Mouse (Mus musculus) C2C12 (cell line): ENCODE data around the gene Tlcd1. TPM values are rescaled to one million over a fixed set of nuclear protein-coding genes. Genes with fewer than 3 reads are reported as not detected.

Source experiments
- H3K27me3 ChIP-seq: one replicate; pipeline ENCODE4 v1.6.1; 2011; ENCODE audit not compliant: control insufficient read depth, insufficient read depth, insufficient read length
- H3K36me3 ChIP-seq: one replicate; pipeline ENCODE4 v1.6.1; 2011; ENCODE audit not compliant: control insufficient read depth, insufficient read depth
- H3K4me3 ChIP-seq: one replicate; pipeline ENCODE4 v1.5.1; 2011; ENCODE audit warnings: mild to moderate bottlenecking, control low read depth; ENCODE audit not compliant: poor library complexity, insufficient read depth, severe bottlenecking
- H3K79me2 ChIP-seq: one replicate; pipeline ENCODE4 v1.6.1; 2011; ENCODE audit not compliant: control insufficient read depth, insufficient read depth
- H3K79me3 ChIP-seq: one replicate; pipeline ENCODE4 v1.6.1; 2011; ENCODE audit warnings: low read depth, control low read depth
- H3ac ChIP-seq: one replicate; pipeline ENCODE3; 2011; ENCODE audit warnings: low read depth; ENCODE audit not compliant: control insufficient read depth, insufficient read length
- CEBPB ChIP-seq: IDR thresholded peaks from one replicate; pipeline ENCODE4 v1.6.1; 2011; ENCODE audit warnings: low read depth, mild to moderate bottlenecking, control low read depth, moderate library complexity
- CTCF ChIP-seq: IDR thresholded peaks from one replicate; pipeline ENCODE4 v1.5.1; 2011; ENCODE audit not compliant: control insufficient read depth, insufficient read depth, insufficient read length
- FOSL1 ChIP-seq: IDR thresholded peaks from one replicate; pipeline ENCODE4 v1.8.0; 2011; ENCODE audit warnings: mild to moderate bottlenecking, low read length; ENCODE audit not compliant: poor library complexity, insufficient read depth, severe bottlenecking
- MAX ChIP-seq: IDR thresholded peaks from one replicate; pipeline ENCODE4 v1.6.1; 2011; ENCODE audit warnings: mild to moderate bottlenecking, control low read depth
- MYOD1 ChIP-seq: IDR thresholded peaks from one replicate; pipeline ENCODE4 v1.6.1; 2011; ENCODE audit warnings: low read depth; ENCODE audit not compliant: control insufficient read depth, insufficient read length
- MYOG ChIP-seq: IDR thresholded peaks from one replicate; pipeline ENCODE4 v1.6.1; 2011; ENCODE audit not compliant: control insufficient read depth, insufficient read length; ENCODE audit errors: extremely low read depth
- USF1 ChIP-seq: IDR thresholded peaks from one replicate; pipeline ENCODE4 v1.6.1; 2011; ENCODE audit warnings: low read depth, mild to moderate bottlenecking, control low read depth, moderate library complexity
- polyA plus RNA-seq: library from polyadenylated mRNA; unstranded; fragments of >200 nt; fragmentation: generic; extraction: Trizol; gene quantifications from one replicate; pipeline ENCODE4 v1.2.1, GENCODE M21; 2012; ENCODE audit warnings: missing spikeins

The Tlcd1 gene
- polyA plus RNA-seq, 1 experiment: 15.9 TPM

GRCm38 (mm10) chr11:78168541-78169468, 7.7 kb upstream of the Tlcd1 start:
- peaks cover 14% of the 10 kb centered on the region for H3K79me3 ChIP-seq
- TF ChIP-seq CTCF: no peak
- no peak for TF ChIP-seq FOSL1
- TF ChIP-seq MAX: no peak
- no peak for TF ChIP-seq CEBPB
- no peak for TF ChIP-seq MYOG
- TF ChIP-seq MYOD1: no peak
- no peak for TF ChIP-seq USF1
- H3K36me3 ChIP-seq: peaks cover 7% of the 10 kb centered on the region
- H3ac ChIP-seq: no peak overlapping the region
- H3K4me3 ChIP-seq: no peak overlapping the region
- H3K79me2 ChIP-seq: peaks cover 16% of the 10 kb centered on the region
- no peaks in the 10 kb centered on the region for H3K27me3 ChIP-seq

- Histone ChIP-seq H3K79me3 (no peaks in the 10 kb centered on the region), H3K4me3 (no peak overlapping the region), H3K36me3 (peaks cover 7% of the 10 kb centered on the region), H3ac (no peak overlapping the region), H3K79me2 (peaks cover under 1% of the 10 kb centered on the region), H3K27me3 (no peaks in the 10 kb centered on the region)
- TF ChIP-seq USF1 (no peak), MYOD1 (no peak), MAX (no peak)
Measured at GRCm38 (mm10) chr11:78170306-78170705, 6.2 kb upstream of the Tlcd1 start.

GRCm38 (mm10) chr11:78171328-78171727, 5.2 kb upstream of the Tlcd1 start:
- no peaks in the 10 kb centered on the region for H3K79me3 ChIP-seq
- TF ChIP-seq USF1 (no peak), CTCF (no peak), MYOG (no peak), MAX (no peak)
- H3K79me2 ChIP-seq: no peaks in the 10 kb centered on the region
- H3K4me3 ChIP-seq: no peak overlapping the region
- H3ac ChIP-seq: no peak overlapping the region
- no peaks in the 10 kb centered on the region for H3K27me3 ChIP-seq
- peaks cover 7% of the 10 kb centered on the region for H3K36me3 ChIP-seq

- TF ChIP-seq FOSL1: no peak
- TF ChIP-seq CTCF: peak; percentile 6
- TF ChIP-seq USF1: no peak
- no peaks in the 10 kb centered on the region for H3K79me2 ChIP-seq
Measured at GRCm38 (mm10) chr11:78172034-78172747, 4.3 kb upstream of the Tlcd1 start.

GRCm38 (mm10) chr11:78172748-78173383, 3.6 kb upstream of the Tlcd1 start:
- Histone ChIP-seq H3K79me2 (no peaks in the 10 kb centered on the region), H3K4me3 (no peak overlapping the region), H3K36me3 (peaks cover 7% of the 10 kb centered on the region), H3K79me3 (no peaks in the 10 kb centered on the region), H3K27me3 (no peaks in the 10 kb centered on the region), H3ac (no peak overlapping the region)
- TF ChIP-seq MAX (no peak), USF1 (no peak)

More at GRCm38 (mm10) chr11:78172034-78172747, 4.3 kb upstream of the Tlcd1 start:
- no peaks in the 10 kb centered on the region for H3K27me3 ChIP-seq
- H3K36me3 ChIP-seq: peaks cover 7% of the 10 kb centered on the region
- no peak overlapping the region for H3ac ChIP-seq
- no peak overlapping the region for H3K4me3 ChIP-seq
- H3K79me3 ChIP-seq: no peaks in the 10 kb centered on the region

GRCm38 (mm10) chr11:78174506-78174905, 2.0 kb upstream of the Tlcd1 start:
- Histone ChIP-seq H3K79me3 (no peaks in the 10 kb centered on the region), H3K4me3 (no peak overlapping the region), H3K79me2 (peaks cover 2% of the 10 kb centered on the region), H3K27me3 (no peaks in the 10 kb centered on the region), H3K36me3 (peaks cover 16% of the 10 kb centered on the region), H3ac (no peak overlapping the region)
- no peak for TF ChIP-seq USF1
- TF ChIP-seq MYOD1: no peak
- TF ChIP-seq FOSL1: no peak
- no peak for TF ChIP-seq MYOG
- no peak for TF ChIP-seq MAX
- no peak for TF ChIP-seq CTCF
- TF ChIP-seq CEBPB: no peak
